Mouse (Mus musculus) liver, embryonic 15.5 days (tissue): ENCODE measurements at regions not wholly inside any gene's neighbourhood (a gene's known extent, or its start where the extent isn't known, plus 50 kb on each side); places are given as distances from the start of the nearest gene placed in this dataset.

Experiments
- ATAC-seq: fragments of 200-750 bp; cut with Nextera tagmentation; 2 replicates; pipeline ENCODE4 v1.8.0; 2017; ENCODE audit warnings: moderate number of reproducible peaks, mild to moderate bottlenecking, moderate library complexity; ENCODE audit not compliant: insufficient read depth
- H3K27ac ChIP-seq: fragments of 300-500 bp; sonication (generic); replicated peaks from 2 replicates; pipeline ENCODE4 v1.5.1; 2015; ENCODE audit warnings: mild to moderate bottlenecking, inconsistent platforms
- H3K27me3 ChIP-seq: fragments of 300-500 bp; sonication (generic); 2 replicates; pipeline ENCODE4 v1.6.1; 2015; ENCODE audit warnings: mild to moderate bottlenecking, inconsistent platforms
- H3K36me3 ChIP-seq: fragments of 300-500 bp; sonication (generic); replicated peaks from 2 replicates; pipeline ENCODE4 v1.6.1; 2015; ENCODE audit warnings: moderate library complexity, mild to moderate bottlenecking, inconsistent platforms
- H3K4me1 ChIP-seq: fragments of 300-500 bp; sonication (generic); replicated peaks from 2 replicates; pipeline ENCODE4 v1.6.1; 2015; ENCODE audit warnings: inconsistent platforms
- H3K4me2 ChIP-seq: fragments of 300-500 bp; sonication (generic); 2 replicates; pipeline ENCODE4 v1.6.1; 2015; ENCODE audit warnings: moderate library complexity, mild to moderate bottlenecking, inconsistent platforms
- H3K4me3 ChIP-seq: fragments of 300-500 bp; sonication (generic); replicated peaks from 2 replicates; pipeline ENCODE4 v1.5.1; 2015; ENCODE audit warnings: mild to moderate bottlenecking, inconsistent platforms
- H3K9ac ChIP-seq: fragments of 300-500 bp; sonication (generic); 2 replicates; pipeline ENCODE4 v1.6.1; 2015; ENCODE audit warnings: moderate library complexity, mild to moderate bottlenecking, inconsistent platforms
- H3K9me3 ChIP-seq: fragments of 300-500 bp; sonication (generic); replicated peaks from 2 replicates; pipeline ENCODE4 v1.6.1; 2016; ENCODE audit warnings: inconsistent platforms
- WGBS: fragments of 180-500 bp; shearing (Covaris S2); methylation state at CpG from one replicate; pipeline ENCODE4 v1.1.7; 2015; ENCODE audit warnings: mixed read lengths; ENCODE audit not compliant: insufficient replicate concordance; 5-methylcytosine and 5-hydroxymethylcytosine counted together

DNA sequence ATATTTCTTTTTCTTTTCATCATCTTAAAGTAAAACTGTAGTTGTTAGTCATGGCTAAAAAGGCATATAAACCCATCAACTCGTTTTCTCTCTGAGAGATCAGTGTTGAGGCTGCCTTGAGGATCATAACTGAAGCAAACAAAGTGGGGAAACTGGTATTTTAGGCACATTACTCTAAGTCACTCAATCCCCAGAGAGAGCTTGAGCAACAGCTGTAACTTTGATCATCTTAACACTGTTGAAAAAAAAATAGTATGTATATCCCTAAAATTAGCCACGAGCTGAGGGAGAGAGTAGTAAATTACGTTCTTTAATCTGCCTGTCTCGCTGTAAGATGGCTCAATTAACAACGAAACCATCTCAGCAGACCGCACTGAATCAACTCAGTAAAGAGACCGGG lies 67.2 kb upstream of the Skap2 start:
- no peak for ATAC-seq
- WGBS = 42% methylated on average over 7 of the region's 7 CpGs
- H3K4me3 ChIP-seq = no peak overlapping the region
- no peaks in the 10 kb centered on the region for H3K4me1 ChIP-seq
- H3K4me2 ChIP-seq = no peak overlapping the region
- H3K9ac ChIP-seq = no peak overlapping the region
- peaks cover 6% of the 10 kb centered on the region; the same call in 1 of the 2 replicates for H3K27me3 ChIP-seq
- H3K27ac ChIP-seq = no peak overlapping the region
- H3K36me3 ChIP-seq = no peaks in the 10 kb centered on the region
- H3K9me3 ChIP-seq = no peaks in the 10 kb centered on the region

- Histone ChIP-seq H3K27me3 (peaks cover 9% of the 10 kb centered on the region; the same call in 1 of the 2 replicates), H3K9me3 (no peaks in the 10 kb centered on the region), H3K9ac (no peak overlapping the region), H3K4me2 (no peak overlapping the region), H3K36me3 (no peaks in the 10 kb centered on the region), H3K4me1 (no peaks in the 10 kb centered on the region), H3K27ac (no peak overlapping the region), H3K4me3 (no peak overlapping the region)
- no peak for ATAC-seq
- 38% methylated on average over 12 of the region's 12 CpGs for WGBS
These were observed 66.4 kb upstream of the Skap2 start for GRCm38 (mm10) chr6:52078530-52079340.

- peaks cover 9% of the 10 kb centered on the region; the same call in 1 of the 2 replicates for H3K27me3 ChIP-seq
- no peak for ATAC-seq
- 56% methylated on average over 15 of the region's 15 CpGs for WGBS
- H3K27ac ChIP-seq = no peak overlapping the region
- H3K4me2 ChIP-seq = no peak overlapping the region
- H3K36me3 ChIP-seq = no peaks in the 10 kb centered on the region
- no peak overlapping the region for H3K4me3 ChIP-seq
- H3K9me3 ChIP-seq = no peaks in the 10 kb centered on the region
- no peak overlapping the region for H3K9ac ChIP-seq
- H3K4me1 ChIP-seq = no peaks in the 10 kb centered on the region
These were observed 64.0 kb upstream of the Skap2 start for GRCm38 (mm10) chr6:52076179-52076932.

- no peaks in the 10 kb centered on the region for H3K9me3 ChIP-seq
- WGBS = 54% methylated on average over 2 of the region's 2 CpGs
- H3K27me3 ChIP-seq = peaks cover 9% of the 10 kb centered on the region; the same call in 1 of the 2 replicates
- H3K36me3 ChIP-seq = no peaks in the 10 kb centered on the region
- H3K4me3 ChIP-seq = no peak overlapping the region
- H3K27ac ChIP-seq = no peak overlapping the region
- no peak overlapping the region for H3K4me2 ChIP-seq
- H3K4me1 ChIP-seq = no peaks in the 10 kb centered on the region
- no peak for ATAC-seq
- H3K9ac ChIP-seq = no peak overlapping the region
These were observed 62.6 kb upstream of the Skap2 start for GRCm38 (mm10) chr6:52074904-52075303.

GRCm38 (mm10) chr6:52067151-52067550 lies 54.8 kb upstream of the Skap2 start:
- no peaks in the 10 kb centered on the region for H3K9me3 ChIP-seq
- no peak overlapping the region for H3K4me3 ChIP-seq
- no peak for ATAC-seq
- 60% methylated on average over 9 of the region's 9 CpGs for WGBS
- no peak overlapping the region for H3K27ac ChIP-seq
- no peaks in the 10 kb centered on the region for H3K27me3 ChIP-seq
- no peaks in the 10 kb centered on the region for H3K4me1 ChIP-seq
- no peak overlapping the region for H3K9ac ChIP-seq
- H3K4me2 ChIP-seq = no peak overlapping the region
- H3K36me3 ChIP-seq = no peaks in the 10 kb centered on the region

DNA sequence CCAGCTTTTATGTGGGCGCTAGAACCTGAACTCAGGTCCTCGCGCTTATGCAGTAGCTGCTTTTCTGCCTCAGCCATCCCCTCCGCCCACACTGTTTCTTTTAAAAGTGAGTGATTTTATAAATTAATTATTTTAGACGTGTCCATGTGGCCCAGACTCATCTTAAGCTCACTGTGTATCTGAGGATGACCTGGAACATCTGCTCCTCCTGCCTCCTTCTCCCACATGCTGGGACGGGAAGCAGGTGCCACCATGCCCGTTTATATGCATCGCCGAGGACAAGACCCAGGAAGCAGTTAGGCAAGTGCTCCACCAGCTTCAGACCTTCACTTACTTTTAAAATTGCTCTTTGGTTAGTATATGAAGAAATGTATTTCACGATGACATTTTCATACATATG lies 53.3 kb upstream of the Skap2 start:
- no peak overlapping the region for H3K9ac ChIP-seq
- no peaks in the 10 kb centered on the region for H3K4me1 ChIP-seq
- no peaks in the 10 kb centered on the region for H3K9me3 ChIP-seq
- no peak overlapping the region for H3K27ac ChIP-seq
- H3K4me3 ChIP-seq = no peak overlapping the region
- no peak overlapping the region for H3K4me2 ChIP-seq
- no peak for ATAC-seq
- H3K27me3 ChIP-seq = peaks cover 3% of the 10 kb centered on the region; the same call in 1 of the 2 replicates
- H3K36me3 ChIP-seq = no peaks in the 10 kb centered on the region
- 77% methylated on average over 10 of the region's 10 CpGs for WGBS

DNA sequence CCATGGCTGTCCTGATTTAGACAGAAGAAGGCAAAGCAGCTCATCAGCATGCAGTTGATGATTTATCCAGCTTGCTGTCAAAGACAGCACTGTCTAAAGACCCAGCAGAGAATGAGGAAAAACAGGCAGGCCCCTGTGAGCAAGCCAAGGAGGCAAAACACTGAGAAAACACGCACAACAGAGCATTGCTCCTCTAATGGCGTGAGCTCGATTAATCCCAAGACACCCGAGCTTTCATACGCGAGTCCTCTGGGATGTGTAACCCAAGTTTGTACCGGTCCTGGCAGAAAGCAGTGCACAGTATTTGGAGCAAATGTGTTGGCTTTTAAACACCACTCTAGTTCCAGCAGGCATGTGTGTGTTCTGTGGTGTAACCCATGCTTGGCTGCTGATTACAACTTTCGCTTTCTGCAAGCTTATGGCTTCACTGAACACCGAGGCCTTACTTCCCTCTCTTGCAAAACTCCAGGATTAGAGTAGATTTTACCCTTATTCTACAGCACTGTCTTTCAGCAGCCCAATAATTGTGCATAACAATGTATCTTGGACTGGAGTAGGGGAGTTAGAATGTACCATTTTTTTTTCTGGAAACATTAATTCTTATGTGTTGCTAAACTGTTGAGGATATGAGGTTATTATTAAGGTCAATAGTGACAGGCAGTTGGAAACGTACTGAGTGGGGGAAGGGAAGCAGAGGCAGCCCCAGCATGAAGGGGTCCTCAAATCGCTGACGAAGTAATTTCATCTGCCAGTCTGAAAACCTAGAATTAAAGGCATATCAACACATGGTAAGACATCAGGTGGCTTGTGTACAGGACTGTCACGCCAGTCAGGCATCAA lies 52.0 kb upstream of the Skap2 start:
- no peak overlapping the region for H3K9ac ChIP-seq
- no peaks in the 10 kb centered on the region for H3K9me3 ChIP-seq
- H3K4me3 ChIP-seq = no peak overlapping the region
- no peaks in the 10 kb centered on the region for H3K4me1 ChIP-seq
- H3K27ac ChIP-seq = no peak overlapping the region
- peaks cover 3% of the 10 kb centered on the region; the same call in 1 of the 2 replicates for H3K27me3 ChIP-seq
- no peak for ATAC-seq
- WGBS = 63% methylated on average over 13 of the region's 13 CpGs
- H3K36me3 ChIP-seq = no peaks in the 10 kb centered on the region
- H3K4me2 ChIP-seq = no peak overlapping the region
